Mouse (Mus musculus): ENCODE results near the gene Mark3.

The Mark3 gene

GRCm38 (mm10) chr12:111562276-111562814 lies 12.0 kb upstream of the Mark3 start:
- DNase-seq: no peak

GRCm38 (mm10) chr12:111563076-111563629 lies 11.2 kb upstream of the Mark3 start:
- no peak for DNase-seq

GRCm38 (mm10) chr12:111565363-111565762 lies 9.0 kb upstream of the Mark3 start:
- no peak for DNase-seq

- peak; percentile 59 to 85 for DNase-seq
These were observed 5.5 kb upstream of the Mark3 start for GRCm38 (mm10) chr12:111568836-111569235.

- DNase-seq: peak; percentile 76 to 88
These were observed 1.9 kb upstream of the Mark3 start for GRCm38 (mm10) chr12:111572406-111572805.

- peak; percentile 78 to 88 for DNase-seq
These were observed 1.0 kb upstream of the Mark3 start for GRCm38 (mm10) chr12:111573315-111573714.

- DNase-seq: peak; percentile 43 to 69
These were observed 840 bp downstream of the Mark3 start for GRCm38 (mm10) chr12:111574887-111575838.

GRCm38 (mm10) chr12:111583058-111583457 lies 8.7 kb downstream of the Mark3 start:
- no peak for DNase-seq

GRCm38 (mm10) chr12:111584401-111584800 lies 10.1 kb downstream of the Mark3 start:
- no peak for DNase-seq

- DNase-seq: peak; percentile 27 to 46
These were observed 12.9 kb downstream of the Mark3 start for GRCm38 (mm10) chr12:111587252-111587651.

- DNase-seq: peak in 1 of 2 experiments; percentile 61
These were observed 18.2 kb downstream of the Mark3 start for GRCm38 (mm10) chr12:111592407-111593021.

- DNase-seq: no peak
These were observed 19.5 kb downstream of the Mark3 start for GRCm38 (mm10) chr12:111593775-111594174.

GRCm38 (mm10) chr12:111597310-111597709 lies 23.0 kb downstream of the Mark3 start:
- DNase-seq: no peak

- DNase-seq: no peak
These were observed 24.6 kb downstream of the Mark3 start for GRCm38 (mm10) chr12:111598902-111599301.

GRCm38 (mm10) chr12:111599640-111600039 lies 25.3 kb downstream of the Mark3 start:
- DNase-seq: no peak

- peak; percentile 33 to 46 for DNase-seq
These were observed 29.5 kb downstream of the Mark3 start for GRCm38 (mm10) chr12:111603871-111604270.

GRCm38 (mm10) chr12:111605619-111606018 lies 31.3 kb downstream of the Mark3 start:
- no peak for DNase-seq

- DNase-seq: no peak
These were observed 33.7 kb downstream of the Mark3 start for GRCm38 (mm10) chr12:111608015-111608414.

GRCm38 (mm10) chr12:111614475-111615141 lies 40.3 kb downstream of the Mark3 start:
- DNase-seq: no peak

- no peak for DNase-seq
These were observed 43.9 kb downstream of the Mark3 start for GRCm38 (mm10) chr12:111618266-111618665.

GRCm38 (mm10) chr12:111648061-111648645 lies 73.8 kb downstream of the Mark3 start:
- peak; percentile 58 to 69 for DNase-seq

- no peak for DNase-seq
These were observed 78.6 kb downstream of the Mark3 start for GRCm38 (mm10) chr12:111652953-111653352.

Measured in kidney, postnatal 25 days (tissue).